In genomic region chr14:114804643-114805042, GRCm38 (mm10) we compare ENCODE assay signal across 21 mouse cellular contexts.
DNase-seq lines count a peak whose midpoint lies in the region; ATAC-seq lines count a peak whose summit lies in the region.
"Had no signal": no experiment of that assay in that cellular context is flagged by ENCODE, and none has a peak within 500 bp of the region (broad histone marks: within the 10 kb centered on the region; RNA-seq: fewer than 3 reads in every experiment).

No protein-coding gene starts in this region.

- H3K4me2 ChIP-seq in embryonic facial prominence, embryonic 11.5 days (ENCODE audit: low read depth, low read length) = no peak overlapping the region
- H3K4me2 ChIP-seq in hindbrain, embryonic 11.5 days (replicated peaks; ENCODE audit: low read depth, low read length) = no peak overlapping the region
- H3K4me2 ChIP-seq in hindbrain, embryonic 12.5 days (replicated peaks) = no peak overlapping the region
- no peak overlapping the region for H3K4me2 ChIP-seq in lung, embryonic 16.5 days (ENCODE audit: low read depth, low read length)
- H3K4me2 ChIP-seq: forebrain, embryonic 15.5 days; heart, embryonic 13.5 days; hindbrain, embryonic 14.5 days had no signal

- no peak overlapping the region for H3K9ac ChIP-seq in embryonic facial prominence, embryonic 11.5 days (replicated peaks; ENCODE audit: low read length)
- H3K9ac ChIP-seq in hindbrain, embryonic 11.5 days (ENCODE audit: low read depth, low read length) = no peak overlapping the region
- no peak overlapping the region for H3K9ac ChIP-seq in hindbrain, embryonic 12.5 days
- no peak overlapping the region for H3K9ac ChIP-seq in lung, embryonic 16.5 days (ENCODE audit: low read length)
- H3K9ac ChIP-seq: forebrain, embryonic 15.5 days; heart, embryonic 13.5 days; hindbrain, embryonic 14.5 days had no signal

- DNase-seq in embryonic facial prominence, embryonic 11.5 days (ENCODE audit: low spot score) = no peak
- DNase-seq in embryonic facial prominence, embryonic 10.5 days (ENCODE audit: low spot score) = no peak
- no peak for DNase-seq in hindbrain, embryonic 11.5 days (ENCODE audit: low spot score)
- no peak for DNase-seq in lung, postnatal 10 days
- peak; percentile 5 for DNase-seq in ZHBTc4 (ENCODE audit: low read depth, low spot score)
- DNase-seq: adrenal gland, postnatal 10 days; adrenal gland, postnatal 36 days; cerebellum, adult 18-20 months; cerebellum, adult 9-10 months; cerebellum, postnatal 14 days; gastrocnemius, postnatal 25 days; heart, adult 2 months had no signal

- WGBS in embryonic facial prominence, embryonic 11.5 days = 88% methylated on average over 11 of the region's 11 CpGs
- 90% methylated on average over 11 of the region's 11 CpGs for WGBS in embryonic facial prominence, embryonic 10.5 days
- WGBS in hindbrain, embryonic 11.5 days = 84% methylated on average over 11 of the region's 11 CpGs
- 82% methylated on average over 11 of the region's 11 CpGs for WGBS in hindbrain, embryonic 12.5 days
- 60% methylated on average over 11 of the region's 11 CpGs for WGBS in lung, embryonic 16.5 days

- no peaks in the 10 kb centered on the region for H3K27me3 ChIP-seq in embryonic facial prominence, embryonic 11.5 days (ENCODE audit: control insufficient read depth, insufficient read depth, low read length)
- H3K27me3 ChIP-seq in embryonic facial prominence, embryonic 10.5 days (replicated peaks; ENCODE audit: low read depth, poor library complexity, severe bottlenecking) = no peaks in the 10 kb centered on the region
- H3K27me3 ChIP-seq in hindbrain, embryonic 11.5 days (ENCODE audit: control insufficient read depth, insufficient read depth, low read length) = no peaks in the 10 kb centered on the region
- no peaks in the 10 kb centered on the region for H3K27me3 ChIP-seq in hindbrain, embryonic 12.5 days
- no peaks in the 10 kb centered on the region for H3K27me3 ChIP-seq in lung, embryonic 16.5 days (ENCODE audit: control insufficient read depth, insufficient read depth, low read depth, low read length)
- H3K27me3 ChIP-seq: forebrain, embryonic 15.5 days; heart, embryonic 13.5 days had no signal

- H3K4me3 ChIP-seq in embryonic facial prominence, embryonic 11.5 days (ENCODE audit: low read depth, low read length) = no peak overlapping the region
- H3K4me3 ChIP-seq in embryonic facial prominence, embryonic 10.5 days = no peak overlapping the region
- no peak overlapping the region for H3K4me3 ChIP-seq in hindbrain, embryonic 11.5 days (ENCODE audit: low read depth, low read length)
- H3K4me3 ChIP-seq in hindbrain, embryonic 12.5 days = no peak overlapping the region
- no peak overlapping the region for H3K4me3 ChIP-seq in lung, embryonic 16.5 days (ENCODE audit: low read length)
- H3K4me3 ChIP-seq: forebrain, embryonic 10.5 days; forebrain, embryonic 15.5 days; heart, adult 2 months; heart, embryonic 10.5 days; heart, embryonic 13.5 days had no signal

- no peaks in the 10 kb centered on the region for H3K4me1 ChIP-seq in embryonic facial prominence, embryonic 11.5 days (ENCODE audit: control insufficient read depth, insufficient read depth, low read length)
- H3K4me1 ChIP-seq in embryonic facial prominence, embryonic 10.5 days = no peaks in the 10 kb centered on the region
- H3K4me1 ChIP-seq in hindbrain, embryonic 11.5 days (replicated peaks; ENCODE audit: control insufficient read depth, insufficient read depth, low read length) = no peaks in the 10 kb centered on the region
- H3K4me1 ChIP-seq in hindbrain, embryonic 12.5 days = no peaks in the 10 kb centered on the region
- no peaks in the 10 kb centered on the region for H3K4me1 ChIP-seq in lung, embryonic 16.5 days (replicated peaks; ENCODE audit: control insufficient read depth, insufficient read depth, low read length)
- H3K4me1 ChIP-seq: forebrain, embryonic 10.5 days; forebrain, embryonic 15.5 days; heart, embryonic 10.5 days had no signal

- H3K9me3 ChIP-seq in embryonic facial prominence, embryonic 11.5 days (replicated peaks; ENCODE audit: control insufficient read depth, low read length) = no peaks in the 10 kb centered on the region
- no peaks in the 10 kb centered on the region for H3K9me3 ChIP-seq in embryonic facial prominence, embryonic 10.5 days
- no peaks in the 10 kb centered on the region for H3K9me3 ChIP-seq in hindbrain, embryonic 11.5 days (ENCODE audit: control insufficient read depth, low read length)
- H3K9me3 ChIP-seq in hindbrain, embryonic 12.5 days (replicated peaks) = no peaks in the 10 kb centered on the region
- H3K9me3 ChIP-seq in lung, embryonic 16.5 days (ENCODE audit: control insufficient read depth, low read length) = no peaks in the 10 kb centered on the region
- H3K9me3 ChIP-seq: forebrain, embryonic 10.5 days; forebrain, embryonic 15.5 days; heart, embryonic 10.5 days; heart, embryonic 13.5 days had no signal

- no peak overlapping the region for H3K27ac ChIP-seq in embryonic facial prominence, embryonic 11.5 days (replicated peaks; ENCODE audit: low read depth, low read length)
- H3K27ac ChIP-seq in embryonic facial prominence, embryonic 10.5 days (replicated peaks) = no peak overlapping the region
- no peak overlapping the region for H3K27ac ChIP-seq in hindbrain, embryonic 11.5 days (ENCODE audit: low read depth, low read length)
- H3K27ac ChIP-seq in hindbrain, embryonic 12.5 days = no peak overlapping the region
- no peak overlapping the region for H3K27ac ChIP-seq in lung, embryonic 16.5 days (ENCODE audit: low read length)
- H3K27ac ChIP-seq: forebrain, embryonic 10.5 days; forebrain, embryonic 15.5 days; heart, adult 2 months; heart, embryonic 10.5 days; heart, embryonic 13.5 days; hindbrain, embryonic 14.5 days; hindbrain, postnatal 0 days had no signal

- 0 out of 2 replicates have a peak, but pooled peaks have one; percentile 52 for ATAC-seq in embryonic facial prominence, embryonic 11.5 days (replicated peaks; ENCODE audit: insufficient number of reproducible peaks, low FRiP score, low TSS enrichment, low read depth)
- peak; percentile 49; the same call in 1 of the 2 replicates for ATAC-seq in hindbrain, embryonic 11.5 days (ENCODE audit: low FRiP score)
- ATAC-seq in hindbrain, embryonic 12.5 days (ENCODE audit: low FRiP score) = no peak
- peak; percentile 52; the same call in 1 of the 2 replicates for ATAC-seq in lung, embryonic 16.5 days (ENCODE audit: low read depth)
- ATAC-seq: forebrain, embryonic 15.5 days; hindbrain, postnatal 0 days; inflammation-experienced regulatory T-cells, adult 6 months had no signal

- no peaks in the 10 kb centered on the region for H3K36me3 ChIP-seq in embryonic facial prominence, embryonic 11.5 days (replicated peaks; ENCODE audit: control insufficient read depth, insufficient read depth, low read depth, low read length)
- no peaks in the 10 kb centered on the region for H3K36me3 ChIP-seq in embryonic facial prominence, embryonic 10.5 days (replicated peaks)
- H3K36me3 ChIP-seq in hindbrain, embryonic 11.5 days (ENCODE audit: control insufficient read depth, insufficient read depth, low read length) = no peaks in the 10 kb centered on the region
- no peaks in the 10 kb centered on the region for H3K36me3 ChIP-seq in hindbrain, embryonic 12.5 days
- no peaks in the 10 kb centered on the region for H3K36me3 ChIP-seq in lung, embryonic 16.5 days (ENCODE audit: control insufficient read depth, insufficient read depth, low read length)
- H3K36me3 ChIP-seq: forebrain, embryonic 10.5 days; forebrain, embryonic 15.5 days; heart, embryonic 10.5 days; heart, embryonic 13.5 days had no signal
